Comparison of ENCODE assay signal across 33 mouse cellular contexts in genomic region chr9:99447323-99447722, GRCm38 (mm10). TPM values are rescaled to one million over a fixed set of nuclear protein-coding genes. Genes with fewer than 3 reads are reported as not detected.
DNase-seq lines count a peak whose midpoint lies in the region; TF ChIP-seq lines count a peak whose summit lies in the region.
"Had no signal": no experiment of that assay in that cellular context is flagged by ENCODE, and none has a peak within 500 bp of the region (broad histone marks: within the 10 kb centered on the region; RNA-seq: fewer than 3 reads in every experiment).

No protein-coding gene starts in this region.

- intact Hi-C loops in heart, postnatal 10 days (cut with DNase I): no loop called here

- peak; percentile 67 for DNase-seq in layer of hippocampus, adult 9-11 months
- no peak for DNase-seq in layer of hippocampus, postnatal 25 days (ENCODE audit: extremely low spot score in 1 of 2, low spot score in 1 of 2)
- peak; percentile 94 for DNase-seq in Muller cell, postnatal 12 days (ENCODE audit: inconsistent ontology term)
- DNase-seq in brain, embryonic 14.5 days (ENCODE audit: low read depth): peak; percentile 47
- peak; percentile 63 for DNase-seq in testis, postnatal 10 days (ENCODE audit: low spot score)
- DNase-seq in kidney, adult 9 months: no peak
- DNase-seq in heart, postnatal 10 days: no peak
- DNase-seq: adrenal gland, postnatal 25 days; B cell, adult 2 months; cerebellum, adult 18-20 months; cerebellum, postnatal 14 days; gastrocnemius, postnatal 14 days; heart, adult 11 months; heart, postnatal 36 days; kidney, postnatal 14 days; layer of hippocampus, postnatal 36 days; liver, embryonic 13.5 days; lung, adult 18-20 months; lung, postnatal 36 days; right cerebral cortex, postnatal 14 days; thymus, postnatal 14 days had no signal

- no peak for TF ChIP-seq POLR2A in brain, embryonic 14.5 days (IDR thresholded peaks at IDR 0.05; ENCODE audit: borderline replicate concordance, extremely low read depth, insufficient read depth, insufficient read length, poor library complexity, severe bottlenecking)

- no peak for TF ChIP-seq CTCF in brain, embryonic 14.5 days (IDR thresholded peaks at IDR 0.05; ENCODE audit: borderline replicate concordance, extremely low read depth, insufficient read depth, insufficient read length)

RNA-seq across cellular contexts. Expression of gene Nme9, which starts 4.0 kb away (rescaled TPM):
- total RNA-seq in layer of hippocampus, postnatal 25 days (2021): under 1 TPM; 0.30 to 0.56 TPM
- polyA plus RNA-seq in brain, embryonic 14.5 days (2012; rRNA removed): 0.25 and 0.56 TPM in 2 replicates
- total RNA-seq in heart, postnatal 10 days (2021): not detected
- total RNA-seq: adrenal gland, adult 18-20 months; adrenal gland, postnatal 25 days; gastrocnemius, postnatal 14 days; heart, postnatal 36 days; megakaryocyte, adult 5-6 weeks had no signal
- polyA plus RNA-seq: erythroblast, embryonic 14.5 days; forebrain, embryonic 11.5 days; heart, embryonic 10.5 days; kidney, embryonic 14.5 days; limb, embryonic 10.5 days; limb, embryonic 15.5 days; liver, embryonic 13.5 days; midbrain, embryonic 11.5 days; neural tube, embryonic 12.5 days; Patski; stomach, embryonic 14.5 days had no signal

RNA-seq across cellular contexts. Expression of gene Mras, which starts 10.1 kb away (rescaled TPM):
- 100 to 1,000 TPM; 134 to 138 TPM for total RNA-seq in layer of hippocampus, postnatal 25 days (2021)
- polyA plus RNA-seq in brain, embryonic 14.5 days (2012; rRNA removed): 61.5 and 71.0 TPM in 2 replicates
- 10 to 100 TPM; 10.1 to 12.2 TPM for total RNA-seq in heart, postnatal 10 days (2021)
- polyA plus RNA-seq: erythroblast, embryonic 14.5 days had no signal

Comparison
In these comparisons a context has a peak if more than half of its experiments do, and no peak if none do; other contexts are left out.
1. DNase-seq: peak in layer of hippocampus, adult 9-11 months (single experiment), Muller cell, postnatal 12 days (single experiment), brain, embryonic 14.5 days (single experiment) and testis, postnatal 10 days (single experiment); none in layer of hippocampus, postnatal 25 days (0 of 2), kidney, adult 9 months (single experiment) and heart, postnatal 10 days (0 of 2).
2. RNA of gene Mras, which starts 10.1 kb away (total RNA-seq): 134 to 138 TPM in layer of hippocampus, postnatal 25 days; 10.1 to 12.2 TPM in heart, postnatal 10 days; every median in the first group is over 10 times any median in the second.